Mouse (Mus musculus) CH12.LX (cell line): ENCODE measurements around the gene Clasp2.

Source experiments
- EP300 ChIP-seq: IDR thresholded peaks from 2 replicates; pipeline ENCODE4 v1.6.1; 2011; ENCODE audit warnings: low read length, improper control_type of control experiment
- NELFE ChIP-seq: IDR thresholded peaks from 2 replicates; pipeline ENCODE4 v1.6.1; 2011; ENCODE audit warnings: low read depth, low read length, improper control_type of control experiment
- POLR2A ChIP-seq: IDR thresholded peaks from 2 replicates; pipeline ENCODE4 v1.6.1; 2011; ENCODE audit warnings: low read depth, mild to moderate bottlenecking, improper control_type of control experiment, low read length

DNA sequence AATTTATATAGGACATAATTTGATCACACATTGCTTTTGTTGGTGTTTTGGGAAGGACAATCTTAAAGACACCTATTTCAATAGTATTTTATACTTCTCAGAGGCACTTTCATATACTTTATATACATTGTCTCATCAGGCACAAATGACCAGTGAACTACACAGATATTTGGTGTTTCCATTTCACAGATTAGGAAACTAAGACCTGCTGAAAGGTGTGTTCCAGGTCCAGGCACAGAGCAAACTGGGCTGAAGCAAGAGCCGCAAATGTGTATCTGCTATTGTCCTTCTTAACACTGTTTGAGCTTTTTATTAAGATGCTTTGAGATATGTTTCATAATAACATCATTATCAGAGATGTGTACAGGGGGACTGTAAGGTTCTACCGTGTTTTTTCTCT lies 52.7 kb downstream of the Clasp2 start:
- no peak for TF ChIP-seq NELFE
- TF ChIP-seq EP300, result no peak
- TF ChIP-seq POLR2A, result no peak
